Mouse (Mus musculus): ENCODE data around the gene Abcb5. TPM values are rescaled to one million over a fixed set of nuclear protein-coding genes. Genes with fewer than 3 reads are reported as not detected.

Abcb5 gene
- polyA plus RNA-seq, 1 experiment from 2014 or later, result not detected

GRCm38 (mm10) chr12:118837361-118837760, 128.9 kb downstream of the Abcb5 start:
- H3K9ac ChIP-seq, result no peak overlapping the region; the same call in 1 of the 2 replicates
- H3K4me3 ChIP-seq, result peak overlapping the region; percentile 43

GRCm38 (mm10) chr12:118836411-118837341, 129.5 kb downstream of the Abcb5 start:
- peak overlapping the region; percentile 43 for H3K4me3 ChIP-seq
- H3K27me3 ChIP-seq, result peaks cover 76% of the 10 kb centered on the region
- peak overlapping the region; percentile 64 for H3K4me2 ChIP-seq
- H3K36me3 ChIP-seq, result no peaks in the 10 kb centered on the region
- peak; percentile 80 for ATAC-seq (ENCODE audit: low FRiP score)
- H3K9ac ChIP-seq, result peak overlapping the region; percentile 56
- under 1% methylated on average over 65 of the region's 72 CpGs for WGBS
- no peak overlapping the region for H3K27ac ChIP-seq
- H3K4me1 ChIP-seq (replicated peaks), result peaks cover 12% of the 10 kb centered on the region
- H3K9me3 ChIP-seq, result no peaks in the 10 kb centered on the region

More at GRCm38 (mm10) chr12:118837361-118837760, 128.9 kb downstream of the Abcb5 start:
- under 1% methylated on average over 11 of the region's 11 CpGs for WGBS
- ATAC-seq (ENCODE audit: low FRiP score), result no peak
- H3K27me3 ChIP-seq, result peaks cover 74% of the 10 kb centered on the region
- no peak overlapping the region for H3K27ac ChIP-seq
- peak overlapping the region; percentile 64 for H3K4me2 ChIP-seq
- no peaks in the 10 kb centered on the region for H3K36me3 ChIP-seq
- no peaks in the 10 kb centered on the region for H3K9me3 ChIP-seq
- H3K4me1 ChIP-seq (replicated peaks), result peaks cover 12% of the 10 kb centered on the region

GRCm38 (mm10) chr12:118829881-118830280, 136.3 kb downstream of the Abcb5 start:
- no peak overlapping the region for H3K9ac ChIP-seq
- H3K9me3 ChIP-seq, result 0 out of 2 replicates have a peak, but pooled peaks cover 2% of the 10 kb centered on the region
- no peaks in the 10 kb centered on the region for H3K4me1 ChIP-seq (replicated peaks)
- H3K27me3 ChIP-seq, result peaks cover 14% of the 10 kb centered on the region
- WGBS, result 36% methylated on average over 6 of the region's 6 CpGs
- no peak for ATAC-seq (ENCODE audit: low FRiP score)
- H3K36me3 ChIP-seq, result no peaks in the 10 kb centered on the region
- no peak overlapping the region for H3K4me2 ChIP-seq
- no peak overlapping the region for H3K27ac ChIP-seq
- no peak overlapping the region for H3K4me3 ChIP-seq

Other genes starting within 250 kb of the Abcb5 start
- gene Sp8, start 120.1 kb downstream of the Abcb5 start, polyA plus RNA-seq (2015; fragmentation: Nextera tagmentation; extraction: Ambion mirVana), result 3.8 and 5.9 TPM in 2 replicates

Measured in hindbrain, embryonic 13.5 days (tissue).